Comparison of ENCODE assay signal across 8 mouse cellular contexts in genomic region chr10:77417240-77418102, GRCm38 (mm10). TPM values are rescaled to one million over a fixed set of nuclear protein-coding genes. Genes with fewer than 3 reads are reported as not detected.
A peak's percentile ranks its signal among the peaks of the same experiment; 100 is the strongest.
DNase-seq lines count a peak whose midpoint lies in the region; ATAC-seq and TF ChIP-seq lines count a peak whose summit lies in the region.

No protein-coding gene starts in this region.

- under 1% methylated on average over 70 of the region's 70 CpGs for WGBS in cerebellum, adult 2 months
- under 1% methylated on average over 70 of the region's 70 CpGs for WGBS in forebrain, embryonic 15.5 days
- under 1% methylated on average over 53 of the region's 70 CpGs for WGBS in intestine, embryonic 14.5 days
- under 1% methylated on average over 70 of the region's 70 CpGs for WGBS in midbrain, embryonic 10.5 days

- no peaks in the 10 kb centered on the region for H3K27me3 ChIP-seq in cerebellum, adult 2 months (ENCODE audit: control insufficient read depth, insufficient read depth, low read length)
- peaks cover 8% of the 10 kb centered on the region; the same call in 1 of the 2 replicates for H3K27me3 ChIP-seq in forebrain, embryonic 15.5 days
- peaks cover 24% of the 10 kb centered on the region for H3K27me3 ChIP-seq in intestine, embryonic 14.5 days (replicated peaks; ENCODE audit: control insufficient read depth, insufficient read depth, low read length)
- peaks cover 32% of the 10 kb centered on the region for H3K27me3 ChIP-seq in midbrain, embryonic 10.5 days (ENCODE audit: low read depth, poor library complexity, severe bottlenecking)

- peak overlapping the region; percentile 86 for H3K27ac ChIP-seq in cerebellum, adult 2 months (ENCODE audit: insufficient read depth, low read length)
- peak overlapping the region; percentile 62 for H3K27ac ChIP-seq in forebrain, embryonic 15.5 days (replicated peaks)
- no peak overlapping the region for H3K27ac ChIP-seq in intestine, embryonic 14.5 days (ENCODE audit: low read depth)
- H3K27ac ChIP-seq in midbrain, embryonic 10.5 days (replicated peaks) = peak overlapping the region; percentile 87

- peak overlapping the region; percentile 77 for H3K4me3 ChIP-seq in cerebellum, adult 2 months (replicated peaks; ENCODE audit: insufficient read depth, low read depth, low read length)
- peak overlapping the region; percentile 68 for H3K4me3 ChIP-seq in forebrain, embryonic 15.5 days
- peak overlapping the region; percentile 59 for H3K4me3 ChIP-seq in intestine, embryonic 14.5 days (ENCODE audit: low read depth, low read length)
- peak overlapping the region; percentile 82 for H3K4me3 ChIP-seq in midbrain, embryonic 10.5 days

- peak overlapping the region; percentile 80 for H3K4me2 ChIP-seq in forebrain, embryonic 15.5 days (replicated peaks)
- H3K4me2 ChIP-seq in intestine, embryonic 14.5 days (ENCODE audit: low read length) = peak overlapping the region; percentile 88

- no peak for TF ChIP-seq POLR2A in cerebellum, adult 2 months (IDR thresholded peaks at IDR 0.05; ENCODE audit: borderline replicate concordance, insufficient read depth, low read length)

- ATAC-seq in forebrain, embryonic 15.5 days (replicated peaks) = peak; percentile 84
- peak; percentile 59 for ATAC-seq in intestine, embryonic 14.5 days (replicated peaks; ENCODE audit: low FRiP score, low TSS enrichment, low read depth)

- peak overlapping the region; percentile 66 for H3K9ac ChIP-seq in forebrain, embryonic 15.5 days (replicated peaks)
- H3K9ac ChIP-seq in intestine, embryonic 14.5 days (ENCODE audit: low read length) = peak overlapping the region; percentile 56

- no peaks in the 10 kb centered on the region for H3K36me3 ChIP-seq in forebrain, embryonic 15.5 days
- no peaks in the 10 kb centered on the region for H3K36me3 ChIP-seq in intestine, embryonic 14.5 days (ENCODE audit: control insufficient read depth, insufficient read depth, low read length)
- H3K36me3 ChIP-seq in midbrain, embryonic 10.5 days = 0 out of 2 replicates have a peak, but pooled peaks cover 2% of the 10 kb centered on the region

- TF ChIP-seq CTCF in cerebellum, adult 2 months (IDR thresholded peaks at IDR 0.05; ENCODE audit: borderline replicate concordance, insufficient read depth, low read depth, low read length) = no peak

- peak; percentile 40 to 45 for DNase-seq in adrenal gland, adult 18-20 months (ENCODE audit: low spot score in 2 of 2)
- DNase-seq in adrenal gland, adult 8-10 months = no peak
- DNase-seq in CD4-positive helper T cell, adult 2 months (ENCODE audit: low read depth, low spot score) = peak; percentile 51
- DNase-seq in cerebellum, adult 2 months = peak; percentile 58 to 73
- peak; percentile 71 for DNase-seq in intestine, embryonic 14.5 days (ENCODE audit: low spot score)
- DNase-seq in midbrain, embryonic 10.5 days (ENCODE audit: low spot score) = no peak
- DNase-seq in testis, postnatal 14 days (ENCODE audit: low spot score) = peak; percentile 19

- peaks cover 22% of the 10 kb centered on the region for H3K4me1 ChIP-seq in cerebellum, adult 2 months (ENCODE audit: control insufficient read depth, insufficient read depth, low read length)
- peaks cover 20% of the 10 kb centered on the region for H3K4me1 ChIP-seq in forebrain, embryonic 15.5 days
- H3K4me1 ChIP-seq in intestine, embryonic 14.5 days (replicated peaks; ENCODE audit: control insufficient read depth, insufficient read depth, low read length) = peaks cover 8% of the 10 kb centered on the region
- H3K4me1 ChIP-seq in midbrain, embryonic 10.5 days = peaks cover 38% of the 10 kb centered on the region

- no peaks in the 10 kb centered on the region; the same call in 1 of the 2 replicates for H3K9me3 ChIP-seq in forebrain, embryonic 15.5 days
- H3K9me3 ChIP-seq in intestine, embryonic 14.5 days (ENCODE audit: control insufficient read depth, low read length) = no peaks in the 10 kb centered on the region
- H3K9me3 ChIP-seq in midbrain, embryonic 10.5 days (replicated peaks) = no peaks in the 10 kb centered on the region; the same call in 1 of the 2 replicates

RNA-seq across cellular contexts. Expression of gene Adarb1, which starts 0.6 kb away (rescaled TPM):
- total RNA-seq in adrenal gland, adult 18-20 months (2021) = 100 to 1,000 TPM in 1 of 2 experiments, 10 to 100 TPM in 1; 31.3 to 113 TPM
- total RNA-seq in adrenal gland, adult 8-10 months (2022) = 10 to 100 TPM; 17.2 to 74.1 (median 37.1) TPM
- polyA plus RNA-seq in cerebellum, adult 2 months (2012; rRNA removed) = 154 and 173 TPM in 2 replicates
- polyA plus RNA-seq in forebrain, embryonic 15.5 days (2015; fragmentation: Nextera tagmentation; extraction: Ambion mirVana) = 11.9 and 12.6 TPM in 2 replicates
- 3.8 and 5.7 TPM in 2 replicates for polyA plus RNA-seq in intestine, embryonic 14.5 days (2014; fragmentation: Nextera tagmentation; extraction: Ambion mirVana)
- 6.0 and 6.1 TPM in 2 replicates for polyA plus RNA-seq in midbrain, embryonic 10.5 days (2016; fragmentation: Nextera tagmentation; extraction: Ambion mirVana)

Comparison
In these comparisons a context has a peak if more than half of its experiments do, and no peak if none do; other contexts are left out.
1. DNase-seq: peak in adrenal gland, adult 18-20 months (2 of 2), CD4-positive helper T cell, adult 2 months (single experiment), cerebellum, adult 2 months (2 of 2), intestine, embryonic 14.5 days (single experiment) and testis, postnatal 14 days (single experiment); none in adrenal gland, adult 8-10 months (single experiment) and midbrain, embryonic 10.5 days (single experiment).
2. RNA of gene Adarb1, which starts 0.6 kb away (polyA plus RNA-seq): 154 to 173 TPM in cerebellum, adult 2 months; 11.9 to 12.6 TPM in forebrain, embryonic 15.5 days, 6.0 to 6.1 TPM in midbrain, embryonic 10.5 days and 3.8 to 5.7 TPM in intestine, embryonic 14.5 days; every median in the first group is over 10 times any median in the second.
3. Peak in every context shown above with its lines, with median percentiles within 50 percentile points of each other: H3K4me3 ChIP-seq.